Mouse (Mus musculus) lung, postnatal 0 days (tissue): ENCODE data around the gene Apba3. TPM values are rescaled to one million over a fixed set of nuclear protein-coding genes. Genes with fewer than 3 reads are reported as not detected.
A peak's percentile ranks its signal among the peaks of the same experiment; 100 is the strongest.

Experiments
- ATAC-seq: fragments of 200-750 bp; cut with Nextera tagmentation; 2 replicates; pipeline ENCODE4 v1.8.0; 2017; ENCODE audit warnings: moderate library complexity
- DNase-seq: peaks from one replicate; pipeline ENCODE4 v3.0.0-alpha.2; 2016; ENCODE audit warnings: low spot score
- H3K27ac ChIP-seq: fragments of 300-500 bp; sonication (generic); 2 replicates; pipeline ENCODE4 v1.5.1; 2014; ENCODE audit warnings: antibody characterized with exemption, mild to moderate bottlenecking, low read length, mixed read lengths
- H3K27me3 ChIP-seq: fragments of 300-500 bp; sonication (generic); replicated peaks from 2 replicates; pipeline ENCODE4 v1.6.1; 2014; ENCODE audit warnings: low read length, mixed read lengths; ENCODE audit not compliant: insufficient read depth
- H3K36me3 ChIP-seq: fragments of 300-500 bp; sonication (generic); 2 replicates; pipeline ENCODE4 v1.6.1; 2014; ENCODE audit warnings: low read length, mixed read lengths; ENCODE audit not compliant: insufficient read depth
- H3K4me1 ChIP-seq: fragments of 300-500 bp; sonication (generic); 2 replicates; pipeline ENCODE4 v1.6.1; 2014; ENCODE audit warnings: antibody characterized with exemption, low read depth, low read length, mixed read lengths; ENCODE audit not compliant: insufficient read depth
- H3K4me2 ChIP-seq: fragments of 300-500 bp; sonication (generic); replicated peaks from 2 replicates; pipeline ENCODE4 v1.6.1; 2014; ENCODE audit warnings: low read depth, mild to moderate bottlenecking, low read length, moderate library complexity, mixed read lengths
- H3K4me3 ChIP-seq: fragments of 300-500 bp; sonication (generic); 2 replicates; pipeline ENCODE4 v1.5.1; 2014; ENCODE audit warnings: low read depth, low read length
- H3K9ac ChIP-seq: fragments of 300-500 bp; sonication (generic); replicated peaks from 2 replicates; pipeline ENCODE4 v1.6.1; 2014; ENCODE audit warnings: low read depth, mild to moderate bottlenecking
- H3K9me3 ChIP-seq: fragments of 300-500 bp; sonication (generic); 2 replicates; pipeline ENCODE4 v1.6.1; 2016; ENCODE audit warnings: low read length, mixed read lengths
- CTCF ChIP-seq: IDR thresholded peaks from 2 replicates; pipeline ENCODE4 v1.5.1; 2016; ENCODE audit warnings: antibody characterized with exemption, mild to moderate bottlenecking
- EP300 ChIP-seq: IDR thresholded peaks from 2 replicates; pipeline ENCODE4 v1.6.1; 2016; ENCODE audit warnings: antibody characterized with exemption, mild to moderate bottlenecking, control low read depth
- WGBS: fragments of 180-500 bp; shearing (Covaris S2); extraction: QIAGEN DNeasy Blood & Tissue Kit; methylation state at CpG from one replicate; pipeline ENCODE4 v1.1.7; 2014; 5-methylcytosine and 5-hydroxymethylcytosine counted together
- polyA plus RNA-seq: library from polyadenylated mRNA; unstranded; fragments of >200 nt; fragmentation: Nextera tagmentation; extraction: Ambion mirVana; gene quantifications from 2 replicates; pipeline ENCODE4 v1.2.1, GENCODE M21; 2015

Apba3 gene
- polyA plus RNA-seq, 1 experiment from 2014 or later: 47.9 TPM

- no peak for ATAC-seq
- peaks cover 22% of the 10 kb centered on the region for H3K4me1 ChIP-seq
- no peak overlapping the region for H3K9ac ChIP-seq
- WGBS: 75% methylated on average over 9 of the region's 9 CpGs
- H3K9me3 ChIP-seq: no peaks in the 10 kb centered on the region
- no peak overlapping the region for H3K4me3 ChIP-seq
- no peaks in the 10 kb centered on the region for H3K36me3 ChIP-seq
- H3K27ac ChIP-seq: no peak overlapping the region
- no peak for DNase-seq
- H3K27me3 ChIP-seq: no peaks in the 10 kb centered on the region
- no peak for TF ChIP-seq CTCF
- no peak for TF ChIP-seq EP300
- H3K4me2 ChIP-seq: no peak overlapping the region
These were observed 33.7 kb downstream of the Apba3 start for GRCm38 (mm10) chr10:81300352-81300907.

GRCm38 (mm10) chr10:81301321-81301720 lies 34.6 kb downstream of the Apba3 start:
- ATAC-seq (no peak), DNase-seq (no peak)
- Histone ChIP-seq H3K27me3 (no peaks in the 10 kb centered on the region), H3K4me3 (no peak overlapping the region), H3K27ac (no peak overlapping the region), H3K9ac (no peak overlapping the region), H3K4me1 (peaks cover 22% of the 10 kb centered on the region), H3K4me2 (no peak overlapping the region), H3K9me3 (no peaks in the 10 kb centered on the region), H3K36me3 (peaks cover 8% of the 10 kb centered on the region; the same call in 1 of the 2 replicates)
- WGBS: 69% methylated on average over 9 of the region's 9 CpGs
- TF ChIP-seq CTCF (no peak), EP300 (no peak)

DNA sequence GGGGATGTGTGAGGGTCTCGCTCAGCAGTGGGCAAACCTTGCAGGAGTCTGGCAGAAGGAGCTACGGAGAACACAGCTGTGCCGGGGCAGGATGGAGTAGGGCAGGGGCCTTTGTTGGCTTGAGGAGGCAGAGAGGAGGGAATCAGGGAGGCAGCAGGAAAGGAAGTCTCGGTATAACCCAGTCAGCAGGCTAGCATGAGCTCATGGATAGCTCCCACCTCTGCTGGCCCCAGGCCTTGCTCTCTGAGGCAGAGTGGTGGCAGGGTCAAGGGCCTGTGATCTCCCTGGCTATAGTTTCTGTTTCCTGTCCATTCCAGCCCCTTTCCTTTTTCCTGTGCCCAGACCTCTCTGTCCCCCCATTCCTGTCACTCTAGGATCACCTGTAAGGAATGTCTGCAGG lies 35.5 kb downstream of the Apba3 start:
- TF ChIP-seq CTCF (no peak), EP300 (no peak)
- Histone ChIP-seq H3K4me3 (no peak overlapping the region), H3K9ac (no peak overlapping the region), H3K4me2 (peak overlapping the region; percentile 27), H3K4me1 (peaks cover 22% of the 10 kb centered on the region), H3K36me3 (peaks cover 16% of the 10 kb centered on the region), H3K27ac (peak overlapping the region; percentile 61), H3K9me3 (no peaks in the 10 kb centered on the region), H3K27me3 (no peaks in the 10 kb centered on the region)
- DNase-seq (peak; percentile 45), ATAC-seq (peak; percentile 10; the same call in 1 of the 2 replicates)
- 55% methylated on average over 4 of the region's 4 CpGs for WGBS

GRCm38 (mm10) chr10:81302781-81303218 lies 36.0 kb downstream of the Apba3 start:
- Histone ChIP-seq H3K27me3 (no peaks in the 10 kb centered on the region), H3K9me3 (no peaks in the 10 kb centered on the region), H3K4me3 (no peak overlapping the region), H3K9ac (no peak overlapping the region), H3K4me1 (peaks cover 19% of the 10 kb centered on the region), H3K36me3 (peaks cover 21% of the 10 kb centered on the region), H3K27ac (peak overlapping the region; percentile 64), H3K4me2 (peak overlapping the region; percentile 27; the same call in 1 of the 2 replicates)
- peak; percentile 33; the same call in 1 of the 2 replicates for TF ChIP-seq EP300
- no peak for TF ChIP-seq CTCF
- ATAC-seq: peak; percentile 62
- WGBS: 21% methylated on average over 14 of the region's 14 CpGs
- DNase-seq: peak; percentile 84

- H3K4me2 ChIP-seq: peak overlapping the region; percentile 27; the same call in 1 of the 2 replicates
- TF ChIP-seq CTCF (no peak), EP300 (no peak)
- peak; percentile 54 for DNase-seq
- no peak overlapping the region for H3K4me3 ChIP-seq
- H3K27me3 ChIP-seq: no peaks in the 10 kb centered on the region
- peak overlapping the region; percentile 64 for H3K27ac ChIP-seq
- 60% methylated on average over 10 of the region's 10 CpGs for WGBS
- peaks cover 26% of the 10 kb centered on the region for H3K36me3 ChIP-seq
- peak; percentile 26 for ATAC-seq
- H3K9me3 ChIP-seq: no peaks in the 10 kb centered on the region
- H3K9ac ChIP-seq: no peak overlapping the region
- H3K4me1 ChIP-seq: peaks cover 19% of the 10 kb centered on the region
These were observed 36.5 kb downstream of the Apba3 start for GRCm38 (mm10) chr10:81303258-81303657.

- H3K4me3 ChIP-seq: no peak overlapping the region
- H3K36me3 ChIP-seq: peaks cover 28% of the 10 kb centered on the region
- no peaks in the 10 kb centered on the region for H3K9me3 ChIP-seq
- DNase-seq (no peak), ATAC-seq (no peak)
- no peaks in the 10 kb centered on the region for H3K27me3 ChIP-seq
- 0 out of 2 replicates have a peak overlapping the region, but pooled peaks have one; percentile 8 for H3K4me2 ChIP-seq
- H3K27ac ChIP-seq: peak overlapping the region; percentile 64; the same call in 1 of the 2 replicates
- H3K4me1 ChIP-seq: peaks cover 19% of the 10 kb centered on the region
- TF ChIP-seq EP300 (no peak), CTCF (no peak)
- 68% methylated on average over 7 of the region's 7 CpGs for WGBS
- H3K9ac ChIP-seq: no peak overlapping the region
These were observed 37.0 kb downstream of the Apba3 start for GRCm38 (mm10) chr10:81303761-81304160.
